Mouse (Mus musculus): ENCODE data around the gene Map3k21. TPM values are rescaled to one million over a fixed set of nuclear protein-coding genes. Genes with fewer than 3 reads are reported as not detected.

Map3k21 gene
- total and polyA plus RNA-seq, 3 experiments: not detected

GRCm38 (mm10) chr8:125944511-125944910 lies 34.3 kb downstream of the Map3k21 start:
- Histone ChIP-seq H3K4me3 (replicated peaks in 1 of 3; ENCODE audit: low read depth in 2 of 3, low read length in 2 of 3, poor library complexity in 1 of 3) (no peak overlapping the region), H3K9ac (ENCODE audit: insufficient read depth, low read depth) (no peak overlapping the region), H3K9me3 (replicated peaks; ENCODE audit: low read length) (peaks cover 2% of the 10 kb centered on the region), H3K4me2 (ENCODE audit: insufficient read depth, low read depth, poor library complexity, severe bottlenecking) (no peak overlapping the region), H3K27ac (ENCODE audit: insufficient read depth, low read depth) (no peak overlapping the region), H3K27me3 (replicated peaks) (peaks cover 78% of the 10 kb centered on the region), H3K4me1 (ENCODE audit: control insufficient read depth in 1 of 2, insufficient read depth in 2 of 2) (peaks cover 0 to 2% of the 10 kb centered on the region in 2 experiments; a peak in 1 of 4 replicates), H3K79me2 (replicated peaks; ENCODE audit: control insufficient read depth, extremely low read depth, insufficient read depth, poor library complexity, severe bottlenecking) (no peaks in the 10 kb centered on the region), H3K36me3 (replicated peaks in 1 of 2; ENCODE audit: control insufficient read depth in 1 of 2, insufficient read depth in 1 of 2, low read length in 1 of 2) (no peaks in the 10 kb centered on the region)
- dilution Hi-C loops (cut with MboI; ENCODE audit: extremely low pct_ligation_motif_present, extremely low pct_unique_long_range_greater_than_20kb, low sequenced_read_pairs) (no loop called here), in situ Hi-C loops (cut with MboI; ENCODE audit: low pct_ligation_motif_present, low pct_unique_long_range_greater_than_20kb, low sequenced_read_pairs) (no loop called here)
- no peak for TF ChIP-seq MXI1 (IDR thresholded peaks at IDR 0.05; ENCODE audit: low read depth, low read length)
- TF ChIP-seq KAT2A (IDR thresholded peaks at IDR 0.05; ENCODE audit: insufficient replicate concordance, low read length): no peak
- no peak for TF ChIP-seq TBP (conservative IDR thresholded peaks at IDR 0.05; ENCODE audit: low read depth, low read length)
- TF ChIP-seq ZNF384 (IDR thresholded peaks at IDR 0.05; ENCODE audit: low read depth, low read length): no peak
- TF ChIP-seq MAZ (IDR thresholded peaks at IDR 0.05; ENCODE audit: low read depth, low read length): no peak
- TF ChIP-seq CHD2 (IDR thresholded peaks at IDR 0.05; ENCODE audit: low read length): no peak
- no peak for TF ChIP-seq JUN (IDR thresholded peaks at IDR 0.05; ENCODE audit: insufficient read depth, low read depth, low read length)
- TF ChIP-seq MEF2A (IDR thresholded peaks at IDR 0.05; ENCODE audit: borderline replicate concordance, low read depth, low read length): no peak
- no peak for TF ChIP-seq ELF1 (IDR thresholded peaks at IDR 0.05; ENCODE audit: low read depth, low read length)
- TF ChIP-seq MAFK (IDR thresholded peaks at IDR 0.05; ENCODE audit: insufficient replicate concordance, low read length): no peak
- TF ChIP-seq RCOR1 (conservative IDR thresholded peaks at IDR 0.05; ENCODE audit: low read depth, low read length): no peak
- no peak for TF ChIP-seq NELFE (IDR thresholded peaks at IDR 0.05; ENCODE audit: low read depth, low read length)
- no peak for TF ChIP-seq USF1 (IDR thresholded peaks at IDR 0.05; ENCODE audit: low read depth, low read length)
- no peak for TF ChIP-seq SIN3A (IDR thresholded peaks at IDR 0.05; ENCODE audit: low read length)
- DNase-seq (ENCODE audit: extremely low read depth): no peak

DNA sequence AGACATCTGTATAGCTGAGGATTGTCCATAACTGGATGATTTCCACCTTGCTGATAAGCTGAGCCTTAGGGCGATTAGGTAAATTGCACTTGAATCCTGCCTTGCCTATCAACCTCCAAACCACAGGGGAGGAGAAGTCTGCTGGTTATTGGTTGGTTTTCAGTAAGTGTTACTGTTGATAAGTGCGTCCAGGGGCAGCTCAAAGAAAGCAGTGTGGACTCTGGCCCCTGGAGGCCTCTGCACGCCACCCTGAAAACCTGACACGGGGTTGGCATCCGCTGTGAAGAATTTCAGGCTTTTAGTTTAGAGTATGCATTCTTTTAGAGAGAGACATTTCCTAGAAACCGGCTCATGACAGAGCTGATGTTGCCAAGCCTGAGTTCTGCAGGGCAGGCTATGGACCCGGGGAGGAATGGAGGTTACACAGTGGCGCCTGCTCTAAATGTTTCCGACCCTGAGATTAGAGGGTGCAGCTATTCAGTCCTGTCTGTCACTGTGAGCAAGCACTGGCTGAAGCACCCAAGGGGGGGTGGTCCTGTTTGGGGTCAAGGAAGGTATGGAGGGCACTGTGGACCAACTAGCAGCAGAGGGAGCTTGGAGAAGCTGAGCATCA lies 38.6 kb downstream of the Map3k21 start:
- no peak overlapping the region for H3K9ac ChIP-seq (ENCODE audit: insufficient read depth, low read depth)
- no peaks in the 10 kb centered on the region for H3K36me3 ChIP-seq (replicated peaks in 1 of 2; ENCODE audit: control insufficient read depth in 1 of 2, insufficient read depth in 1 of 2, low read length in 1 of 2)
- H3K4me2 ChIP-seq (ENCODE audit: insufficient read depth, low read depth, poor library complexity, severe bottlenecking): no peak overlapping the region
- no peak overlapping the region for H3K4me3 ChIP-seq (replicated peaks in 1 of 3; ENCODE audit: low read depth in 2 of 3, low read length in 2 of 3, poor library complexity in 1 of 3)
- H3K27me3 ChIP-seq (replicated peaks): peaks cover 71% of the 10 kb centered on the region
- TF ChIP-seq TCF12 (IDR thresholded peaks at IDR 0.05; ENCODE audit: low read depth, low read length): no peak
- H3K27ac ChIP-seq (ENCODE audit: insufficient read depth, low read depth): no peak overlapping the region
- H3K79me2 ChIP-seq (replicated peaks; ENCODE audit: control insufficient read depth, extremely low read depth, insufficient read depth, poor library complexity, severe bottlenecking): no peaks in the 10 kb centered on the region
- no peak for DNase-seq (ENCODE audit: extremely low read depth)
- dilution Hi-C loops (cut with MboI; ENCODE audit: extremely low pct_ligation_motif_present, extremely low pct_unique_long_range_greater_than_20kb, low sequenced_read_pairs): no loop called here
- in situ Hi-C loops (cut with MboI; ENCODE audit: low pct_ligation_motif_present, low pct_unique_long_range_greater_than_20kb, low sequenced_read_pairs): no loop called here
- peaks cover 2% of the 10 kb centered on the region for H3K9me3 ChIP-seq (replicated peaks; ENCODE audit: low read length)
- peaks cover 2 to 3% of the 10 kb centered on the region in 2 experiments; a peak in 2 of 4 replicates for H3K4me1 ChIP-seq (ENCODE audit: control insufficient read depth in 1 of 2, insufficient read depth in 2 of 2)
